Mouse (Mus musculus): ENCODE data around the gene Rad54l.

The Rad54l gene

GRCm38 (mm10) chr4:116141736-116142135, 18.2 kb upstream of the Rad54l start:
- DNase-seq (ENCODE audit: low read depth, low spot score) = peak; percentile 46

- DNase-seq (ENCODE audit: low read depth, low spot score) = peak; percentile 30
Measured at GRCm38 (mm10) chr4:116140801-116141574, 17.5 kb upstream of the Rad54l start.

- peak; percentile 21 for DNase-seq (ENCODE audit: low read depth, low spot score)
Measured at GRCm38 (mm10) chr4:116137421-116137996, 14.0 kb upstream of the Rad54l start.

- DNase-seq (ENCODE audit: low read depth, low spot score) = peak; percentile 42
Measured at GRCm38 (mm10) chr4:116134990-116135389, 11.5 kb upstream of the Rad54l start.

GRCm38 (mm10) chr4:116133126-116133525, 9.6 kb upstream of the Rad54l start:
- DNase-seq (ENCODE audit: low read depth, low spot score) = no peak

GRCm38 (mm10) chr4:116127956-116128355, 4.5 kb upstream of the Rad54l start:
- no peak for DNase-seq (ENCODE audit: low read depth, low spot score)

- no peak for DNase-seq (ENCODE audit: low read depth, low spot score)
Measured at GRCm38 (mm10) chr4:116125803-116126386, 2.4 kb upstream of the Rad54l start.

GRCm38 (mm10) chr4:116122762-116123161, 728 bp downstream of the Rad54l start:
- peak; percentile 48 for DNase-seq (ENCODE audit: low read depth, low spot score)

GRCm38 (mm10) chr4:116111486-116111885, 12.0 kb downstream of the Rad54l start:
- DNase-seq (ENCODE audit: low read depth, low spot score) = no peak

- DNase-seq (ENCODE audit: low read depth, low spot score) = no peak
Measured at GRCm38 (mm10) chr4:116110695-116111094, 12.8 kb downstream of the Rad54l start.

- DNase-seq (ENCODE audit: low read depth, low spot score) = no peak
Measured at GRCm38 (mm10) chr4:116105278-116105677, 18.2 kb downstream of the Rad54l start.

- no peak for DNase-seq (ENCODE audit: low read depth, low spot score)
Measured at GRCm38 (mm10) chr4:116100959-116101358, 22.5 kb downstream of the Rad54l start.

- no peak for DNase-seq (ENCODE audit: low read depth, low spot score)
Measured at GRCm38 (mm10) chr4:116097211-116097610, 26.3 kb downstream of the Rad54l start.

- no peak for DNase-seq (ENCODE audit: low read depth, low spot score)
Measured at GRCm38 (mm10) chr4:116096291-116096690, 27.2 kb downstream of the Rad54l start.

GRCm38 (mm10) chr4:116088510-116089249, 34.8 kb downstream of the Rad54l start:
- peak; percentile 35 for DNase-seq (ENCODE audit: low read depth, low spot score)

- DNase-seq (ENCODE audit: low read depth, low spot score) = no peak
Measured at GRCm38 (mm10) chr4:116077240-116078095, 46.0 kb downstream of the Rad54l start.

- no peak for DNase-seq (ENCODE audit: low read depth, low spot score)
Measured at GRCm38 (mm10) chr4:116076369-116077231, 46.9 kb downstream of the Rad54l start.

- peak; percentile 57 for DNase-seq (ENCODE audit: low read depth, low spot score)
Measured at GRCm38 (mm10) chr4:116075631-116076368, 47.7 kb downstream of the Rad54l start.

- peak; percentile 97 for DNase-seq (ENCODE audit: low read depth, low spot score)
Measured at GRCm38 (mm10) chr4:116074861-116075620, 48.4 kb downstream of the Rad54l start, which contains the start of the genes Uqcrh and Lrrc41. TSS of gene Uqcrh (minus strand) at chr4:116075071. TSS of gene Lrrc41 (plus strand) at chr4:116075269.

Data from ES-CJ7 (cell line).